Mouse (Mus musculus) kidney, adult 18-20 months (tissue): ENCODE data around the gene Tmem41b.
"Not testable (repeated sequence)": the region's sequence is repeated elsewhere in the genome, so short reads cannot be mapped to it uniquely, and the experiment has no call there.

Experiments
- DNase-seq: peaks from one replicate; pipeline ENCODE4 v3.0.0; 2021

Tmem41b gene

GRCm38 (mm10) chr7:109986775-109987174 is at the start of gene Tmem41b:
TSS of gene Tmem41b (minus strand) at chr7:109986929.
- peak; percentile 11 for DNase-seq

- no peak for DNase-seq
Observed at GRCm38 (mm10) chr7:110030342-110030741, 43.6 kb upstream of the Tmem41b start.

- no peak for DNase-seq
Observed at GRCm38 (mm10) chr7:110028826-110029225, 42.1 kb upstream of the Tmem41b start.

GRCm38 (mm10) chr7:110026594-110026993 is 39.9 kb upstream of the Tmem41b start:
- DNase-seq: no peak

- no peak for DNase-seq
Observed at GRCm38 (mm10) chr7:110023553-110023952, 36.8 kb upstream of the Tmem41b start.

- DNase-seq: peak; percentile 64
Observed at GRCm38 (mm10) chr7:110018631-110019482, 32.1 kb upstream of the Tmem41b start.

GRCm38 (mm10) chr7:110018117-110018630 is 31.4 kb upstream of the Tmem41b start, which contains the start of gene Ipo7:
TSS of gene Ipo7 (plus strand) at chr7:110018274.
- DNase-seq: peak; percentile 93

GRCm38 (mm10) chr7:110014272-110014671 is 27.5 kb upstream of the Tmem41b start:
- no peak for DNase-seq

GRCm38 (mm10) chr7:110011417-110011816 is 24.7 kb upstream of the Tmem41b start:
- no peak for DNase-seq

- DNase-seq: no peak
Observed at GRCm38 (mm10) chr7:110009084-110009483, 22.4 kb upstream of the Tmem41b start.

GRCm38 (mm10) chr7:110008513-110008912 is 21.8 kb upstream of the Tmem41b start:
- DNase-seq: no peak

GRCm38 (mm10) chr7:110006471-110007195 is 19.9 kb upstream of the Tmem41b start:
- no peak for DNase-seq

- no peak for DNase-seq
Observed at GRCm38 (mm10) chr7:110005976-110006375, 19.2 kb upstream of the Tmem41b start.

- peak; percentile 68 for DNase-seq
Observed at GRCm38 (mm10) chr7:110002968-110003367, 16.2 kb upstream of the Tmem41b start.

GRCm38 (mm10) chr7:110002092-110002491 is 15.4 kb upstream of the Tmem41b start:
- DNase-seq: no peak

GRCm38 (mm10) chr7:109998388-109998787 is 11.7 kb upstream of the Tmem41b start:
- no peak for DNase-seq

GRCm38 (mm10) chr7:109993157-109993959 is 6.6 kb upstream of the Tmem41b start:
- DNase-seq: peak; percentile 53

- no peak for DNase-seq
Observed at GRCm38 (mm10) chr7:109991286-109991685, 4.6 kb upstream of the Tmem41b start.

- peak; percentile 100 for DNase-seq
Observed at GRCm38 (mm10) chr7:109986133-109986669, 528 bp downstream of the Tmem41b start.

GRCm38 (mm10) chr7:109985661-109986132 is 1.0 kb downstream of the Tmem41b start:
- no peak for DNase-seq

GRCm38 (mm10) chr7:109984608-109985007 is 2.1 kb downstream of the Tmem41b start:
- not testable (repeated sequence) for DNase-seq

- DNase-seq: not testable (repeated sequence)
Observed at GRCm38 (mm10) chr7:109977131-109977530, 9.6 kb downstream of the Tmem41b start.
